Mouse (Mus musculus) embryonic facial prominence, embryonic 12.5 days (tissue): ENCODE measurements at regions not wholly inside any gene's neighbourhood (a gene's known extent, or its start where the extent isn't known, plus 50 kb on each side); places are given as distances from the start of the nearest gene placed in this dataset.

Experiments used
- ATAC-seq: fragments of 200-750 bp; cut with Nextera tagmentation; 2 replicates; pipeline ENCODE4 v1.8.0; 2017; ENCODE audit not compliant: insufficient number of reproducible peaks, insufficient read depth, low FRiP score, low TSS enrichment
- H3K27ac ChIP-seq: fragments of 300-500 bp; sonication (generic); 2 replicates; pipeline ENCODE4 v1.5.1; 2016; ENCODE audit warnings: mild to moderate bottlenecking
- H3K27me3 ChIP-seq: fragments of 300-500 bp; sonication (generic); 2 replicates; pipeline ENCODE4 v1.6.1; 2016; ENCODE audit warnings: mild to moderate bottlenecking, moderate library complexity
- H3K36me3 ChIP-seq: fragments of 300-500 bp; sonication (generic); 2 replicates; pipeline ENCODE4 v1.6.1; 2016; ENCODE audit warnings: mild to moderate bottlenecking
- H3K4me1 ChIP-seq: fragments of 300-500 bp; sonication (generic); 2 replicates; pipeline ENCODE4 v1.6.1; 2016
- H3K4me2 ChIP-seq: fragments of 300-500 bp; sonication (generic); replicated peaks from 2 replicates; pipeline ENCODE4 v1.6.1; 2016; ENCODE audit warnings: mild to moderate bottlenecking, moderate library complexity
- H3K4me3 ChIP-seq: fragments of 300-500 bp; sonication (generic); 2 replicates; pipeline ENCODE4 v1.5.1; 2016; ENCODE audit warnings: mild to moderate bottlenecking
- H3K9ac ChIP-seq: fragments of 300-500 bp; sonication (generic); 2 replicates; pipeline ENCODE4 v1.6.1; 2016; ENCODE audit warnings: mild to moderate bottlenecking, moderate library complexity
- H3K9me3 ChIP-seq: fragments of 300-500 bp; sonication (generic); 2 replicates; pipeline ENCODE4 v1.6.1; 2016; ENCODE audit warnings: mild to moderate bottlenecking, moderate library complexity
- WGBS: fragments of 180-500 bp; shearing (Covaris S2); methylation state at CpG from one replicate; pipeline ENCODE4 v1.1.7; 2016; 5-methylcytosine and 5-hydroxymethylcytosine counted together

DNA sequence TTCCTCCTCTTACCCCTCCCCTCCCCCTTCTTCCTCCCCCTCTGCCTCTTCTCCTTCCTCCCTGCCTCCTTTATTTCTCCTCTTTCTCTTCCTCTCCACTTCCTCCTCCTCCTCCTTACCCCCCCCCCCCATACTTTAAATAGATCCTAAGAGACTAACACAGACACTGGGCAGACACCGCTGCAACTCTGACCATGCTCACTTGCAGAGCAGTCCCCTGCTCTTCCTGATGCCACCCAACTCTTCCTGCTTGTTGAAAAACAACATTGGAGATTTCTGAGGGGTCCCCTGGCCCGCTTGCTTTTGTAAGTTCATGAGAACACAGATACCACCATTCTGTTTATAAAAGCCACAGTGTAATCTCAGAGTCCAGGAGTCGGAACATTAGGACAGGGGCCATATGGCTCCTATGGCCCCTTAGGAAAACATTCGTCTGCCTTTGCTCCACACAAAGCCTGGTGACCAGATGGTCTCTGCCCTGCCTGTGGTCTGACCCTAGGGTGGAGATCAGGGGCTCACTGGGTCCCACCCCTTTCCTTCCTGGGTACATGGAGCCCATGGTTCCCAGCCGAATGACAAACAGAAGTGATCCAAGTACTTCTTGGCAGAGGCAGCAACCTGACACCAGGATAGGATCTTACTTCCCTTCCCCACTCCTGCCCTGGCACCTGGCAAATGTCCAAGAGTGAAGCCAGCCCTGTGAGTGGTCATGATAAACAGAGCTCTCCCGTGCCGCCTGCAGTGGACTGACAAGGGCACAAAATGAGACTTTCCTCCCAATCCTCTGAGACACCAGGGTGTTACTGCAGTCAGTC, 123.1 kb downstream of the Ets2 start:
- WGBS = 14% methylated on average over 7 of the region's 7 CpGs
- no peaks in the 10 kb centered on the region for H3K9me3 ChIP-seq

DNA sequence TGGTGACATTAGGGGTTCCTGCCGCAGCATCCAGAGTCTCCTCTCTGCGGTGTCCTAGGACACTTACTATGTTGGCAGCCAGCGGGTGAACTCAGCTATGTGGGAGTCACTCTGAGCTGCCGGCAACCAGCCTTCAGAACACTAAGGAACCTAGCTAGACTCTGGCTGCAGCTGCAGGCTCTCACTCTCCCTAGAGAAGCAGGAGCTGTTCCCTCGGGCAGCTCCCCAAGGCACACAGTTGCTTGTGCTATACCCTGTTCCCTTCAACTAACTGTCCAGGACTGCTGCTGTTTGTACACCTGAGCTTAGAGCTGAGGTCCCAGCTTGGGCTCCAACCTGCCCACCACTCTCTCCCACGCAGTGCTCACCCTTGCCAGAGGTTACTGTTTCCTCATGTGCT, 121.9 kb downstream of the Ets2 start:
- no peak for ATAC-seq
- WGBS = 69% methylated on average over 6 of the region's 6 CpGs

More for the DNA sequence above, 123.1 kb downstream of the Ets2 start:
- Histone ChIP-seq H3K4me3 (no peak overlapping the region), H3K9ac (no peak overlapping the region), H3K27ac (peak overlapping the region; percentile 70), H3K4me2 (no peak overlapping the region), H3K4me1 (peaks cover 20% of the 10 kb centered on the region), H3K36me3 (no peaks in the 10 kb centered on the region), H3K27me3 (no peaks in the 10 kb centered on the region)
- peak; percentile 18; the same call in 1 of the 2 replicates for ATAC-seq

DNA sequence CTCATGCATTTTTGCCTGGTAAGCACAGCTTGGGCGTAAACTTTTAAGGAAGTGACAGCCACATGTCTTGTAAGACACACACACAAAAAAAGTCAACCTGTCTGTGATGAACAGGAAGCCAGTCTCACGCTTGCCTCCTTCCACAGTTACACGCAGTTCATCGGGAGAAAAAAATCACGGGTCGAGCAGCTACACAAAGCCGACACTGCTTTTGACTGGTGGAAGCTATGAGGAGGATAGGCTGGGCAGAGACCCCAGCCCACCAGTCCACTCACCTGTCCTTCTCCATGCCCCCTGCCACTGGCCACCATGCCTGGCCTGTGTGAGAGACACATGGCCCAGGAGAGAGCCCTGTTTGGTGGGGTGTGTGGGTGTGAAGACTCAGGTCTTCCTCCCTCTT, 119.2 kb downstream of the Ets2 start:
- Histone ChIP-seq H3K4me1 (peaks cover 20% of the 10 kb centered on the region), H3K27me3 (no peaks in the 10 kb centered on the region), H3K9me3 (peaks cover 8% of the 10 kb centered on the region; the same call in 1 of the 2 replicates), H3K4me3 (no peak overlapping the region), H3K9ac (no peak overlapping the region), H3K4me2 (no peak overlapping the region), H3K27ac (no peak overlapping the region), H3K36me3 (no peaks in the 10 kb centered on the region)
- no peak for ATAC-seq
- 85% methylated on average over 7 of the region's 7 CpGs for whole genome bisulfite sequencing

More for the DNA sequence above, 121.9 kb downstream of the Ets2 start:
- no peaks in the 10 kb centered on the region for H3K27me3 ChIP-seq
- H3K4me3 ChIP-seq = no peak overlapping the region
- H3K36me3 ChIP-seq = no peaks in the 10 kb centered on the region
- H3K4me2 ChIP-seq = no peak overlapping the region
- no peak overlapping the region for H3K9ac ChIP-seq
- H3K27ac ChIP-seq = 0 out of 2 replicates have a peak overlapping the region, but pooled peaks have one; percentile 19
- H3K9me3 ChIP-seq = no peaks in the 10 kb centered on the region
- H3K4me1 ChIP-seq = peaks cover 20% of the 10 kb centered on the region

DNA sequence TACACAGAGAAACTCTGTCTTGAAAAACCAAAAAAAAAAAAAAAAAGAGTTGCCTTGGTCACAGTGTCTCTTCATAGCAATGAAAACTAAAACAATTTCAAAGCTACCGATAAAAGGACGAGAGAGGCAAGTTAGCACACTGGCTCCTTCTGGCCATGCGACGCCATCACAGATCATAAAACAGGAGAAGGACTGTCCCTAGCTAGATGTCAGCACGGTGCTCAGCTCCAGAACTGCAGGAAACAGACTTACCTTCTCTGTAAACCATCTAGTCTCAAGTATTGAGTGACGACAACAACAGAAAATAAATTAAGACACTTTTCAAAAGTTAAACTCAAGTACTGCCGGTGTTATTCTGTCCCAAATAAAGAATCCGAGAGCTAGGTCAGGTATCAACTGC, 118.7 kb downstream of the Ets2 start:
- H3K27ac ChIP-seq = no peak overlapping the region
- no peaks in the 10 kb centered on the region for H3K36me3 ChIP-seq
- H3K4me2 ChIP-seq = no peak overlapping the region
- no peak overlapping the region for H3K9ac ChIP-seq
- peaks cover 8% of the 10 kb centered on the region; the same call in 1 of the 2 replicates for H3K9me3 ChIP-seq
- peaks cover 20% of the 10 kb centered on the region for H3K4me1 ChIP-seq
- H3K27me3 ChIP-seq = no peaks in the 10 kb centered on the region
- 86% methylated on average over 8 of the region's 8 CpGs for WGBS
- ATAC-seq = no peak
- H3K4me3 ChIP-seq = no peak overlapping the region

DNA sequence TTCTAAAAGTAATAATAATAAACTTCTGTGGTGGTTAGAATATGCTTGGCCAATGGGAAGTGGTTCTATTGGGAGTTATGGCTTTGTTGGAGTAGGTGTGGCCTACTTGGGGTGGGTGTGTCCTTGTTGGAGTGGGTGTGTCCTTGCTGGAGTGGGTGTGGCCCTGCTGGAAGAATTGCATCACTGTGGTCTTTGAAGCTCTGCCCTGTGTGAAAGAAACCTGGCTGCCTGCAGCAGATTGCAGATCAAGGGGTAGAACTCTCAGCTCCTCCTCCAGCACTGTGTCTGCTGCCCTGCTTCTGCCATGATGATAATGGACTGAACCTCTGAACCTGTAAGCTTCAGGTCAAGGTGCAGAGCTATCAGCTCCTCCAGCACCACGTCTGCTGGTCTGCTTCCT, 118.1 kb downstream of the Ets2 start:
- no peak for ATAC-seq
- H3K9me3 ChIP-seq = peaks cover 8% of the 10 kb centered on the region; the same call in 1 of the 2 replicates

DNA sequence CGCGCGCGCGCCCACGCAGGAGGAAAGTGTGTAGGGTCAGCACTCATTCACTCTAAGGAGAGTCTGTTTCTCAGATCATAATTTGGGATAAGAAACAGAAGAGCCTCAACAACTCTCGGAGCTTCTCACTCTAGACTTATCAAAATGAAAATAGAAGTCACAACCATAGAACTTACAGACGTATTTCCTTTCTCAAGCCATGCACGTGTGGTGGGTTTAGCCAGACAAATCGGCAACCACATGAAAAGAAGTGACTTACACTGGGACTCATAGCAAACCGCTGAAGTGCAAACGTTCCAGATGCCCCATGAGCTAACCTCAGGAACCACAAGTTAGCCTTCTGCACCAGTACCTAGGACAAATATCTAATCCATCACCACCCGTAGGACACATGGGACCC, 114.1 kb downstream of the Ets2 start:
- Histone ChIP-seq H3K9ac (no peak overlapping the region), H3K27ac (no peak overlapping the region), H3K4me1 (no peaks in the 10 kb centered on the region), H3K4me3 (no peak overlapping the region), H3K36me3 (no peaks in the 10 kb centered on the region), H3K4me2 (no peak overlapping the region), H3K9me3 (peaks cover 8% of the 10 kb centered on the region; the same call in 1 of the 2 replicates), H3K27me3 (no peaks in the 10 kb centered on the region)
- 95% methylated on average over 13 of the region's 13 CpGs for WGBS
- ATAC-seq = no peak

More for the DNA sequence above, 118.1 kb downstream of the Ets2 start:
- Histone ChIP-seq H3K36me3 (no peaks in the 10 kb centered on the region), H3K4me2 (no peak overlapping the region), H3K27me3 (no peaks in the 10 kb centered on the region), H3K27ac (no peak overlapping the region), H3K4me1 (peaks cover 16% of the 10 kb centered on the region), H3K9ac (no peak overlapping the region), H3K4me3 (no peak overlapping the region)
- WGBS = 66% methylated on average over 1 of the region's 1 CpGs

DNA sequence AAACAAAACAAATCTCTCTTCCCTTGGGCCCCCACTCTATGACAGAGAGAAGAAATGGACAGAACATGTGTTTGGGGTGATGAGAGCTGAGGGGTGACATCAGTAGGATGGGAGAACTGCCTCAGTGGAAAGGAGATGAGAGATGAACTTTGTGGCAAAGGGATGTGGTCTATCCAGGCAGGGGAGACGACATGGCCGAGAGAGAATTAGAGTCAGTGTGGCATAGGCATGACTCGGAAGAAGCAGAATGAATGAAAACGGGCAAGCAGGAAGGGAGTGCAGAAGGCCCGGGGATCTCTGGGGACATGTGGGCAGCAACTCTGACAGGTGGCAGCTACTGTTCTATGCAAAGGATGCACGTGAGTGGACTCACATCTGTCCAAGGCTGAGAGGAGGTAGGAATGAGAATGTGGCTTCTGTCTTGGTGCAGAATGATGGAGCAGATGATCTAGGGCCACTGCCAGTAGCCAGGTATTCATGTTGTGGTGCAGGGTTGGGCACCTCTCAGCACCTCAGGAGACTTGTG, 113.4 kb downstream of the Ets2 start:
- Histone ChIP-seq H3K9ac (no peak overlapping the region), H3K27me3 (no peaks in the 10 kb centered on the region), H3K4me2 (no peak overlapping the region), H3K4me3 (no peak overlapping the region), H3K4me1 (no peaks in the 10 kb centered on the region), H3K9me3 (peaks cover 8% of the 10 kb centered on the region; the same call in 1 of the 2 replicates), H3K27ac (no peak overlapping the region), H3K36me3 (no peaks in the 10 kb centered on the region)
- WGBS = 83% methylated on average over 6 of the region's 6 CpGs
- ATAC-seq = no peak

DNA sequence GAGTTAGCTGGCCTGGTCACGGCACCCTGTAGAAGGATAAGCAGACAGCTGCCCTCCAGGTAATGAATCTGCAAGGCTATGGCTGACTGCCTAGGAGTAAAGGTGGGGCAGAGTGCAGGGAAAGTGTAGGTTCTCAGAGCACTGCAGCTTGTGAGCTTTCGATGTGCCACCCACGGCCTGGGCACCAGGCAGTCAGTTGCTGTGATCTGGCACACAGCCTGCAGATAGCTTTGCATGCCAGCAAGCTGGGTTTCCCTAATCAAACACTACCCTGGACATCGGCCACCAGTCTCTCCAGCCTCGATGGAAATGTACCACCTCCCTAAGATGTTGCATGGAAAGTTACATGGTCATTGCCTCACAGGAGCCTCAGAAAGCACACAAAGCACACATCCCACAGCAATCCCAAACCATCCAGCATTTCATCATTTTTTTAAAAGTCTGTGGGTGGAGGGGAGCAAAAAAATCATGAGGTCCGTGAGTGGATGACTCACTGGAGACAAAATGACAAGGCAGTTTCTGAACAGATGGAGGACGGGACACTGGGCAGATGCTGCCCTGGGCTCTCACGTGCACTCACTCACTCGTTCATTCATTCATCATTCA, 112.7 kb downstream of the Ets2 start:
- no peaks in the 10 kb centered on the region for H3K36me3 ChIP-seq
- H3K4me3 ChIP-seq = no peak overlapping the region
- WGBS = 86% methylated on average over 9 of the region's 9 CpGs
- peaks cover 8% of the 10 kb centered on the region; the same call in 1 of the 2 replicates for H3K9me3 ChIP-seq
- H3K4me1 ChIP-seq = no peaks in the 10 kb centered on the region
- H3K9ac ChIP-seq = no peak overlapping the region
- no peak overlapping the region for H3K4me2 ChIP-seq
- ATAC-seq = no peak
- no peaks in the 10 kb centered on the region for H3K27me3 ChIP-seq
- no peak overlapping the region for H3K27ac ChIP-seq

DNA sequence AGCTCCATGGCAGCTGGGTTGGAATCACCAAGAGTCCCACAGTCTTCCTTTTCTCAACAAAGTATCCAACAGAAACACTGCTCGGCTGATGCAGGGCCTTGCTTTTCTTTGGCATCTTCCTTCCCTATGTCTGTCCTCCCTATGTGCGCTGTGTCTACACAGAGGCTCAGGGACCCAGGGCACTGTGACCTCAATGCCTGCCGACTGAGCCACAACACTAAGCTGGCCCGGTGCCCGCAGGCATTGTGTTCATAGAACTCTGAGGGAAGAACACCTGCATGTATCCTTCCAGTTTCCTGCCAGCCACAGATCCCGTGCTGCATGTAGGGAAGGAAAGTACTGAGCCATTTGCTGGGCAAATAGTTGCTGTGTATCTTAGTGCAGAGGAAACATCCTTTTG, 109.2 kb downstream of the Ets2 start:
- no peak overlapping the region for H3K4me3 ChIP-seq
- 78% methylated on average over 6 of the region's 6 CpGs for WGBS
- no peak overlapping the region for H3K9ac ChIP-seq
- no peak overlapping the region for H3K4me2 ChIP-seq
- H3K36me3 ChIP-seq = no peaks in the 10 kb centered on the region
- H3K27ac ChIP-seq = no peak overlapping the region
- H3K4me1 ChIP-seq = no peaks in the 10 kb centered on the region
- no peaks in the 10 kb centered on the region for H3K9me3 ChIP-seq
- H3K27me3 ChIP-seq = no peaks in the 10 kb centered on the region
- ATAC-seq = no peak

DNA sequence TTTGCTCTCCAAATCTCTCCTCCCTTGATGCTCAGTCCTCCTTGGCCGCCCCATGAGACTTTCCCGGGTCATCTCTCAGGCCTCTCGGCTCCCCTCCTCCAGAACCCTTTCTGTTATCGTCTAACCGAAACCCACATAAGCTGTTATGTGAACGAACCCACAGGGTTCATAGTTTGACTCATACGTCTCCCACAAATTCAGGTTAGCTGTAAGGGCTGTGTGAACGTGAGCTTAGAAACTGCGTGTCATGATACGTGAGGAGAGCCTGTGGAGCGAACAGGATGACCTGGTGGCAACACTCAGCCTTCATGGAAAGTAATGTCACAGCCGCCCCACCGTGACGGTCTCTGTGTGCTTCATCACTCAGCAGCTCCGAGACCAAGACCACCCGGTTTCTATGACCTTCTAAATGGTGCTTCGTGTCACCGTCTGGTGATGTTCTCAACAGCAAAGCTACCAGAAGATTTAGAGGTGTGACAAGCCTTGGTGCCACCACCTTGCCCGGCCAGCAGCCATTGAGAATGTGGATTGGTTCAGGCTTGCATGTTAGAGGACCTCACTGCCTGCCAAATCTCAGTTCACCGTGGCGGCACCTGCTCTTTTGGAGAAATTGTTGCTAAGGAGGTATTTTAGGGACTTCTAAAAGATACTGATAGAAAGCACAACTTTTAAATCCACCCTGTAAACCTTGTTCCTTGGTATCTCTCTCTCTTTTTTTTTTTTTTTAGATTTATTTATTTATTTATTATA, 107.4 kb downstream of the Ets2 start:
- no peaks in the 10 kb centered on the region for H3K9me3 ChIP-seq

DNA sequence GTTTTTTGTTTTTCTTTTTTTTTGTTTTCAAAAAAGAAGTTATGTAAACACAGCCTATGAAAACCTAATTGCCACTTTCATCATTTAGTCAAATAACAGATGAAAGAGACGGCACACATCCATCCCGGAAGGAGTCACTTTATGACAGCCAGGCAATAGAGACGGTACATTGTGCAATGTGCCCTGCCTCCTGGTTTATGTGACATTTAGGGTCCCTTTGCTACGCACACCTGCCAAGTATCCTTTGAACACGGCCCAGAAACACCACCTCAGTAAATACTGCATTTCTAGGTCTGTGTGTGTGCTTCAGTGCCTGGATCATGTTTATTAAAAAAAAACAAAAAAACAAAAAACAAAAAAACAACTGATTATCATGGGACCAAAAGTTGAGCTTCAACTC, 104.6 kb downstream of the Ets2 start:
- Histone ChIP-seq H3K9me3 (no peaks in the 10 kb centered on the region), H3K4me1 (no peaks in the 10 kb centered on the region), H3K36me3 (no peaks in the 10 kb centered on the region), H3K4me2 (no peak overlapping the region), H3K27ac (no peak overlapping the region), H3K4me3 (no peak overlapping the region), H3K27me3 (no peaks in the 10 kb centered on the region), H3K9ac (no peak overlapping the region)
- 78% methylated on average over 5 of the region's 5 CpGs for WGBS
- no peak for ATAC-seq

More for the DNA sequence above, 107.4 kb downstream of the Ets2 start:
- Histone ChIP-seq H3K4me1 (no peaks in the 10 kb centered on the region), H3K9ac (no peak overlapping the region), H3K27me3 (no peaks in the 10 kb centered on the region), H3K4me2 (no peak overlapping the region), H3K4me3 (no peak overlapping the region), H3K27ac (no peak overlapping the region), H3K36me3 (no peaks in the 10 kb centered on the region)
- ATAC-seq = no peak
- 93% methylated on average over 21 of the region's 21 CpGs for WGBS
